Mouse (Mus musculus): Measurements from ENCODE around the gene Wfdc15a. TPM values are rescaled to one million over a fixed set of nuclear protein-coding genes. Genes with fewer than 3 reads are reported as not detected.
"Not testable (repeated sequence)": the region's sequence is repeated elsewhere in the genome, so short reads cannot be mapped to it uniquely, and the experiment has no call there.

The Wfdc15a gene
- not detected for total RNA-seq (2021)
- long read RNA-seq, experiment 1 = 0 reads
- long read RNA-seq, experiment 2 = 0 reads

DNA sequence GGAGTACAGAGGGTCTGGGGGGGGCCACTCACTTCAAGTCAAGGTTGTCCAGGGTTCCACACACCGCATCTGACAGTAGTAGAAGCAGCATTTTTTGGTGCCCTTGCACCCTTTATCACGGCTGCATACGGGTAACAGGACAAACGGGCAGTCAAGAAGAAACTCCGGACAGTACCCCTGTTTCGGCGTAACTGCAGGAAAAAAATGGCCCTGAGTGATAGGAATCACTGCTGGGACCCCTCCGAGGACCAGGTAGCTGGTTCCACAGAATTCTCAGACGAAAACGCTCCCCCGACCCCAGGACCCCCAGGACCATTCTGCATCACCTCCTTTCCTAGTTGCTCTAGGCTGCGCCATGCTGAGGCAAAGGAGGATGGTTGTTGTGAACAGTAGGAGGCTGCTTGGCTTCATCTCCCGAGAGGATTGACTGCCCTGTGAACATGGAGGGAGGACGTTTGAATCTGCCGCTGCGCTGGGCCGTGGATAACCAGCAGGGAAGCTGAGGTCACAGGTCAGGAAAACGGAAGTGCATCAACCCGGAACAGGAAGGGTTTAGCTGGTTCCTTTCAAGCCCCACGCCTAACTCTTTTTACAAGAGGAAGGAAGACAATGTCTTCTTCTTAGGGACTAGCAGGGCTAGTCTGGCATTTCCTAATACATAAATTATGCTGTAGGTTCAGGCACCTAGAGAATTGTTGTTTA, at the start of gene Wfdc15a:
Gene Wfdc15a, minus strand, starts transcription at position 505 of the 702 bp plus-strand sequence.
- intact Hi-C loops (cut with DNase I) = no loop called here

DNA sequence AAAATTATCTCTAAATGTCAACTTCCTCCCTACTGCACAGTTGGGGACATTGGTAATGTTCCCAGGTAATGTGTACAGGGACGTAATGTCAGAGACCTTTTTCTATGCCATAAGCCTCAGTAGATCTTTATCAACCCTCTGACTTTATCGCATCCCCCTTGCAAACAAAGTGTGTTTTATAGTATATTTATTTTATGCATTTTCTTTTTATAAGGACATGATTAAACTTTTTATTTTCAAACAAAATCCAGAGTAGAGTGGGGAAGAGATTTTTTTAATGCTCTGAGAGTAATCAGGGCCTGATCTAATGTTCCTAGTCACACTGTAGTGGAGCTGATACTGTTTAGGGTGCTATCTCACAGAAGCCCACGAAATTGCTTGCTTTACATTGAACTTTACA, 38.4 kb upstream of the Wfdc15a start, which contains the start of gene Svs2:
Gene Svs2, minus strand, starts transcription at position 101 of the 400 bp plus-strand sequence.
- intact Hi-C loops (cut with DNase I) = no loop called here
- no peak for DNase-seq (ENCODE audit: low spot score in 2 of 2)

More for the DNA sequence above, at the start of gene Wfdc15a:
- no peak for DNase-seq (ENCODE audit: low spot score in 2 of 2)

DNA sequence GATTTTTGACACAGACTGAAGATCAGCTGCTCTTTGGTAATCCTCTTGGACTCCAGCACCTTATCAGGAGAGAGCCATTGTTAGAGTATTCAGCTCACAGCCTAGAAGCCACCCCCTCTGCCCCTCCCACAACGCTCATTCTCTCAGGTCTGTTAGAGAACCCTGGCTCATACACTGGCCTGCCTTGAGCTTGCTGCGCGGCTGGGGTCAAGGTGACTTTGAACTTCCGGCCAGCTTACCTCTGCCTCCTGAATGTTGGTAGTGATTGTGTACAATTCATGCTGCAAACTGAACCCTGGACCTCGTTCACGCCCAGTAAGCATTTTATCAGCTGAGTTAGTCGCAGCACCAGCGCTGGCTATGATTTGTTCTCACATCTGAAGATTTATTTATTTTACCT, 32.7 kb upstream of the Wfdc15a start:
- intact Hi-C loops (cut with DNase I) = no loop called here
- DNase-seq (ENCODE audit: low spot score in 2 of 2) = no peak

DNA sequence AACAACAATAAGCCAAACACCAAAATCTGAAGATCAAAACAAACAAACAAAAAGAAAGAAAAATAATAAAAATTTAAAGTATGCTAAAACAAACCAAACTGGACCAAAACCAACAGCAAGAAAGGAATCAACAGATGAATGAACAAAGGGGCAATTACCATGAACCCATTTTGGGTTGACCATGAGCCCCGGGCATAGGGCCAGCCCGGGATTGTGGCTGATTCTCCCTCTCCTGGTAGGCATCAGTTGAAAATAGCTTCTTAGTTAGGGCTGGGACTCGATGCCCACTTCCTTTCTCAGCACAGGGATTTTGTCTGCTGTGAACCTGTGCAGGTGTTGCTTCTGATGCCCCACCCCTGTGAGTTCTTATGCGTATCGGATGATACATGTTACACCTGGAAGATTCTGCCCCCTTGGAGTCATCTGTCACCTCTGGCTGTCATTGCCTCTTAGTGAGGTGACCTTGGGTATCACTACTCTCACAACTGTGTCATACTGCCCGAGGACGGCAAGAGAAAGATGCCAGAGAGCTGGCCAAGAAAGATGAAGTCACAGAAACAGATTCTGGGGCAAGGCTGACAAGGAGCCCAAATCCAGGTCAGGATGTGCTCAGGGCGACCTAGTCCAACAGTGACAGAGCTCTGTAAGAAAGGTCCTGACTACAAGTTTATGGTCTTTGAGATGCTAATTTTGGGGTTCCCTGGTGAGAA, 28.6 kb upstream of the Wfdc15a start:
- intact Hi-C loops (cut with DNase I) = no loop called here
- DNase-seq (ENCODE audit: low spot score in 2 of 2) = no peak

DNA sequence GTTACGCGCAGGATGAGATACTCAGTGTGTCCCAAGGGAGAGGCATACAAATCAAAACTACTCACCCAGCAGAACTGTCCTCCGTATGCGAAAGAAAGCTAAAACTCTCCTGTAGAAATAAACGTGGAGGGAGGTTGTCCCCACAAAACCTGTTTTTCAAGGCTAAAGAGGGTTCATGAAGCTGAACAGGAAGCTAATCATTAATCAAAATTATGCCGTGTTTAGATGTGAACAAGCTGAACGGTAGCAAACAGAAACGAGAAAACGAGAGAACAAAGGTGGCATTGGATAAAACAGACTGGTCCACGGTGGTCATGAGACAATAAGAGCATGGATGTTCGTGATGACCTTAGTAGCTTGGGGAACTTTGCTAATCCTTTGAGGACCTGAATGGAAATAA, 21.6 kb upstream of the Wfdc15a start, which contains the start of gene Wfdc15b:
Gene Wfdc15b, minus strand, starts transcription at position 139 of the 400 bp plus-strand sequence.
- intact Hi-C loops (cut with DNase I) = no loop called here
- DNase-seq (ENCODE audit: low spot score in 2 of 2) = no peak

DNA sequence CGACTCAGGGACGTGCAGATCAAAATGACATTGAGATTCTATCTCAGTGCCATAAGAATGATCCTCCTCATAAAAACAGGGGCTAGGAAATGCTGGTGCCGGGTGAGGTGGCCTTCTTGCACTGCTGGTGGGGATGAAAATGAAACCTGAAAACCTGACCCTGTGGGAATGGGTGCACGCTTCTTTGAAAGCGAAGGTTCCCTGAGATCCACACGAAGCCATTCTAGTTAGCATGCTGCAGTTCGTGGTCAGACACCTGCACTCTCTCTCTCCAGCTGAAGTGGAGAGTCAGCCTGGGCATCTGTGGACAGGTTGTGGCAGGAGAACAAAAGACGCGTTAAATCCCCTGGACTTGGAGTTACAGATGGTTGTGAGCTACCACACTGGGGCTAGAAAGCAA, 19.4 kb upstream of the Wfdc15a start:
- intact Hi-C loops (cut with DNase I) = no loop called here
- DNase-seq (ENCODE audit: low spot score in 2 of 2) = no peak

DNA sequence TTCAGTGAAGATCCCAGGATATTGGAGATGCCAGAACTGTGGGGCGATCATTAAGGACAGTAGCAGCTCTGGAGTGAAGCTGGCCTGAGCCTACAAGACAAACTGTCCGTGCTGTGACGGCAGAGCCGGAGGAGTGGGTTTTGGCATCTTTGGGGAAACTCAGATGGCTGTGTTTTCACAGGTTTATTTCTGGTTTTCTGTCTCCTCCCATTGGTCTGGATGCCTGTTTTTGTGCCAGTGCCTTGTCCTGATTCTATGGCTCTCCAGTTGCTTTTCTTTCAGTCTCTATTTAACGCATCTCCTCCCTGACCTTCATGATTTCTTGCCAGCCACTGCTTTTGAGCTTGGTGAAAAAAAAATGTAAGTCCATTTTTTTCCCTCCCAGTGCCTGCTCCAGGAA, 12.8 kb upstream of the Wfdc15a start:
- DNase-seq (ENCODE audit: low spot score in 2 of 2) = peak in 1 of 2 experiments; percentile 17
- intact Hi-C loops (cut with DNase I) = no loop called here

DNA sequence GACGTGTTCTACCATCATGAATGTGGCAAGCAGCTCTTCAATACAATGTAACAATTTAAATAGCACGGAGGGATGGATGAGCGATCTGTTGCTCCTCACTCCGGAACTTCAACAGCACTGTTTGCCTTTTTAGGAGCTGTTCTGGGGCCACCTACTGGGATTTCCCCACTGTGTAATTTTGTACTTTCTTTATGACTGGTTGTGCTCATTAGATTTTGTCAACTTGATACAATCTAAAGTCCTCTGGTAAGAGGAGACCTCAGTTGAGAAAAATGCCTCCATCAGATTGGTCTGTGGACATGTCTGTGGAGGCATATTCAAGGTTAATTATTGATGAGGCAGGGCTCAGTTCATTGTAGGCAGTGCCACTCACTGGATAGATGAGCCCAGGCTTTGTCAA, 11.0 kb upstream of the Wfdc15a start:
- intact Hi-C loops (cut with DNase I) = no loop called here
- DNase-seq (ENCODE audit: low spot score in 2 of 2) = no peak

DNA sequence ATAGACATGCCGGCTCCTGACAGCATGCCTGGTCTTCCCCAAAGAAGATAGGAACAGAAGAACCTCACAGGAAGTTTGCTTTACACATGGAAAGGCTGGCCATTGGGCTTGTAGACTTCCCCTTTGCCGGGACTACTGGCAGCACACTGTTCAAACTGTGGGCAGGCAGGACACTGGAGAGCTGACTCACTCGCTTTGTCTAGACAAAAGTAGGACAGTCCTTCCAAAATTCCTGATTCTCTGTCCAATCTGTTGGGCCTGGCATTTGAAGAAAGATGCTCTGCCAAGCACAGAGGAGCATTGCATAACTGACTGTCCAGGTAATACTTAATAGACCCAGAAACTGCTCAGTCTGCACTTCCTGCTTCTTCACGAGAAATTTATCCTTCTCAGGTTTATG, 6.7 kb upstream of the Wfdc15a start:
- intact Hi-C loops (cut with DNase I) = no loop called here
- DNase-seq (ENCODE audit: low spot score in 2 of 2) = peak in 1 of 2 experiments; percentile 11

DNA sequence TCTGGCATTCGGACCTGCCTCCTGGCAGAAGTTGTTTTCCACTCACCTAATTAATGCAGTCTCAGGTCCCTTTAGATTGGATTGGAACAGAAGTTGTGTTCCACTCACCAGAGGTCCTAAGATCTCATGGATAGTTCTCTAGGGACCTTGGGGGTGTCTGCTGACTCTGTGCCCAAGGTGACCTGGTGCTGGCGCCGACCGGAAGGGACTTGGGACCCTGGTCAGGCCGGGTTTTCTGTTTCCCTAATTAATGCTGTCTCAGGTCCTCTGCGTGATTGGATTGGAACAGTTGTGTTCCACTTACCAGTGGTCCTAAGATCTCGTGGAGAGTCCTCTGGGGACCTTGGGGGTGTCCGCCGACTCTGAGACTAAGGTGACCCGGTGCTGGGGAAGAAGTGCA, 6.1 kb upstream of the Wfdc15a start:
- intact Hi-C loops (cut with DNase I); DNase-seq (ENCODE audit: low spot score in 2 of 2): not testable (repeated sequence)

DNA sequence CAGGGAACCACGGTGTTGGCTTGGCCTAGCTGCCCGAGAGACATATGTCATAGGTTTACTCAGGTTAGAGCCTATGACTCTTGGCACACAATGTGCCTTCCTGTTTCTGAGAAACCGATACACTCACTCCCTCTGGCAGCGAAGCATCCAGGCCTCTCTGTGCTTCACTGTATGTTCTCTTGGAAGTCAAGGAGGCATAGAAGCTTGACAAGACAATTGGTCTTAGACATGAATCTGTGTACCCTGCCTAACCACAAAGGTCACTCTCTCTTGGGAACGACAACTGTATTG, 3.3 kb downstream of the Wfdc15a start:
- intact Hi-C loops (cut with DNase I) = no loop called here
- no peak for DNase-seq (ENCODE audit: low spot score in 2 of 2)

DNA sequence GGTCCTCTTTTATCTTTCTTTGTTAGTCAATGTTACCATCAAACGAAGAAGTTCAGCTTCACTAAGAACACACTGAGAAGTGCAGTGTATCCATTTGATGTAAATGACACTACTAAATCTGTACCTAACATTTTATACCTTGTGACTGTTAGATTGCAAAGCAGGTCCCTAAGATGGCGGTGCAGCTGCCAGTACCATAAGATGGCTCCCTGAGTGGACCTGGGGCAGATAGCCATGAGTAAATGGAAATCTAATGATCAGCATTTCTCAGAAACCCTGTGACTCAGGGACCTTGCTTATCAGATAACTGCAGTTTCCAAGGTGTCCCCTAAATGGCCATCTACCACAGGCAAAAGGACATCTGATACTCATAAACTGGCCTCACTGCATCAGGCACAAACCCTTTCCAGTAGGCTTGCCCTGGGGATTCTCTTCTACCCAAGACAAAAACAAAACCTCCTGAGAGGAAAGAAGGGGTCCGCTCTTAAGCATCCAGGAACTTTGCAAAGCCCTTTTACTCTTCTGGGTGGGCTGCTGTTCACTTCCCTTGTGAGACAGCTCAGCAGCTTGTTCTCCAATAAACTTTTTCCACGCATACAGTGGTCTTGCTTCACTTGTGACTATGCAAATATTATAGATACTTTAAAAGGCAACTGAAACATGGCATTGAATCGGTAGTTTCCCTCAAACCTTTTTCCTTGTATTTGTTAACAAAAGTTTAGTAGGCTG, 3.8 kb downstream of the Wfdc15a start:
- no peak for DNase-seq (ENCODE audit: low spot score in 2 of 2)
- intact Hi-C loops (cut with DNase I) = no loop called here

DNA sequence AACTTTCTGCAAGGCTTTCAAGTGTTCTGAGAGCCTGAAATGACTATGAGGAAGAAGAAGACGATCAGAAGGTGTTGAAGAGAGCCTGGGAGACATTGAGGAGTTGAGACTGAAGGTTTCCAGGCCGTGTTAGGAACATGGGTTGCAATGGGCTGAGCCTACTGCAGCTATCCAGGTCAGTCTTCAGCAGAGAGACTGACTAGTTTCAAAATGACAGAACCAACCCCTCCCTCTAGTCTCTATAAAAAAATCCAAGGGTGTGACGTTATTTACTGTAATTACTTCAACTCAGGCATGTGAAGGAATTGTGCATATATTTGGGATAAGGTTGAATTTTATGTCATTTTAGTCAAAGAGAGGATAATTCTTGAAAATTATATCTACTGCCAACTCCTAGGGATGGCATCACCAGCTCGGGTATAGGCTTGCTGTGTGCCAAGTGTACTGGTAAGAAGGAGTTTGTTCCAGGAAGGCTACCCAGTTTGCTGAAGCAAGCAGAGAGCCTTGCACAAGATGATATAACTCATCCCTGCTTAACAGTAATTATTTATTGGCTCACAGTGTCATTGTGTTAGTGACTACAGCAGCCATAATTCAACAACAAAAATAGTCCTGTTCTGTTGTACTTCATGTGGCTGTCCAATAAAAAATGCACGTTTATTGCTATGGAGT, 4.8 kb downstream of the Wfdc15a start:
- no peak for DNase-seq (ENCODE audit: low spot score in 2 of 2)
- intact Hi-C loops (cut with DNase I) = no loop called here

DNA sequence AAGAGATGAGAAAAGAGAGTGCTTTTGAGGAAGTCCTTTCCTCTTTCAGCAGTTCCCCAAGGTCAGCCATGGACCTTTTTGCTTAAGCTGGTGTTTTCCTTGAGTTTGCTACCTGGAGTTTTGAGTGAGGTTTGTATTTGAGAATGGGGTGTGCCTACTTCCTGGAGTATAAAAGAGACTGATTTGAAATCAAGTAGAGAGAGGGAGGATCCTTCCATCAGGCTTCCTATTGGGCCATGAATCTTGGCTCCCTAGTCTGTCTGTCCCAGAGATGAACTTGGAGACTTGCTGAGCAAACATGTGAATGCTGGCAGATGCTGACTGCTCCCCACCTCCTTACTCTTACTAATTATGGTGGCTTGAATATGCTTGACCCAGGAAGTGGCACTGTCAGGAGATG, 7.7 kb downstream of the Wfdc15a start:
- intact Hi-C loops (cut with DNase I) = no loop called here
- no peak for DNase-seq (ENCODE audit: low spot score in 2 of 2)

DNA sequence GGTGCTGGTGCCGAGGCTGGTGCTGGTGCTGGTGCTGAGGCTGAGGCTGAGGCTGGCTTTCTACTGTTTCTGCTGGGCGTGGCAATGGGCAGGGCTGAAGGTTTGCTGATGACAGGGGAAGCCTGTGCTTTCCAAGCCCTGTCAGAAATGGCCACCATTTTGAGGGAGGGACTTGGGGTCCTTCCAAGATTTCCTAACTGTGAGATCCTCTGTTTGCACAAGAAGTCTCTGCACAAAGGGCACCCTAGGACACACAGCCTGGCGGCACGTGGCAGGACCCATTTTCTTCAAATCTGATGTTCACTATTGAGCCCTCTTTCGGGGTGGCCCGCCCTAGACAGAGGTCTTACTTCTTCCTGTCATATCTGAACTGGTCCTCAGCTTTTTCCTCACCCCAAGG, 9.4 kb downstream of the Wfdc15a start, which contains the start of gene Wfdc12:
Gene Wfdc12, minus strand, starts transcription at position 33 of the 400 bp plus-strand sequence.
- intact Hi-C loops (cut with DNase I) = no loop called here
- DNase-seq (ENCODE audit: low spot score in 2 of 2) = no peak

DNA sequence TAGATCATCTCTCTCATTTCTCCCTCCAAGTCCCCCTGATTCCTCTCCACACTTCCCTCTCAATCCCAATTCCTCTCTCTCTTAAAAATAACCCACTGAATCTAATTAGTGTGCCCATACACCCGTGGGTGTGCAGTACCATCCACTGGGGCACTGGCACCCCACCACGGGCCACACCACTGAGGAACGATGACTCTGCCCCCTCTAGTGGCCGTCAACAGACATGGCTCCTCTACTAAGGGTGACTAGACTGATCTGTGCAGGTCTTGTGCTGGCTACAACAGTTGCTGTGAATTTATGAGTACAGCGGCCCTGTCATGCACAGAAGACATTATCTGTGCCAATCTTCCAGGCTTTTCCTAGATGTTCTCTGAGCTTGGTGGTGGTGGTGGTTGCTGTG, 11.2 kb downstream of the Wfdc15a start:
- no peak for DNase-seq (ENCODE audit: low spot score in 2 of 2)
- intact Hi-C loops (cut with DNase I) = no loop called here

DNA sequence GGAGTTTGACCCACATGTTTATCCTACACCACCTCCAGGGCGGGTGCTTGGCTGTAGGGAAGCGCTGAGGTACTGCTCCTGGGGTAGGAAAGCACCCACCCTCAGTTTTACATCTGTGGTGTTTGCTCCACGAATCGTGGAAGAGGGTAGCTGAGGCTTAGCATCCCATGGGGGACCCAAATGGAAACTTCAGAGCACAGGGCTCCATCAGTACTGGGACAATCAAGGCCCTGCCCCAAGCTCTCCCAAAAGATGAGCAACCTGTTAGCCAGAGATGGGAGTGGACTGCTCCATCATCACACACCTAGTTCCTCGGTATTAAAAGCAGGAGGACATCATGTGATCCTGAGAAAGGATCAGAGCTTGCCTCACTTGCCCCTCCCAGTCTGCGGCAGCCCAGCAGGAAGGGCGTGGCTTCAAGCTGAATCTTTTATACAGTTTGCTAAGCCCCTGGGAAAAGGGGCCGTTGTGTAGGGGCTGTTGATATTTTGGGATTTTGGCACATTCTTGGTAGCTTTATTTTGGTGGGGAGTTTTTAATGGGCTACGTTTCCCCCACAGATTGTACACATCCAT, 15.7 kb downstream of the Wfdc15a start:
- intact Hi-C loops (cut with DNase I) = no loop called here
- no peak for DNase-seq (ENCODE audit: low spot score in 2 of 2)

DNA sequence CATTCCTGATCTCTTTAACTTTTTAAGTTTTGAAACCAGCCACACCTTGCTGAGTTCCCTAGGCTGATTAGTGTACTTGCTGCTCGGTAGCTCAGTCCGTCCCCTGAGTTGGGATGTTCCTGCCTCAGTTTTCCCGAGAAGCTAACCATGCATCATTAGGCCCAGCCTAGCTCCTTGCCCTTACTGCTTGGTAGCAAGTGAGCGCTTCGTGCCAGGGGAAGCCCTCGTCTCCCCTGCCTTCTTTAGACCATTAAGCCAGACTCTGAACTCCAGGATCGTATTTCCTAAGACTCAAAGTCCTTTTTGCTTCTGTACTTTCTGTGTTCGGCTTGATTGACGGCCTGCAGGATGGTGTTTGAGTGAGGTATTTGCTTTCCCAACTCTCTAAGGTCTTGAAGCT, 16.6 kb downstream of the Wfdc15a start:
- intact Hi-C loops (cut with DNase I) = no loop called here

DNA sequence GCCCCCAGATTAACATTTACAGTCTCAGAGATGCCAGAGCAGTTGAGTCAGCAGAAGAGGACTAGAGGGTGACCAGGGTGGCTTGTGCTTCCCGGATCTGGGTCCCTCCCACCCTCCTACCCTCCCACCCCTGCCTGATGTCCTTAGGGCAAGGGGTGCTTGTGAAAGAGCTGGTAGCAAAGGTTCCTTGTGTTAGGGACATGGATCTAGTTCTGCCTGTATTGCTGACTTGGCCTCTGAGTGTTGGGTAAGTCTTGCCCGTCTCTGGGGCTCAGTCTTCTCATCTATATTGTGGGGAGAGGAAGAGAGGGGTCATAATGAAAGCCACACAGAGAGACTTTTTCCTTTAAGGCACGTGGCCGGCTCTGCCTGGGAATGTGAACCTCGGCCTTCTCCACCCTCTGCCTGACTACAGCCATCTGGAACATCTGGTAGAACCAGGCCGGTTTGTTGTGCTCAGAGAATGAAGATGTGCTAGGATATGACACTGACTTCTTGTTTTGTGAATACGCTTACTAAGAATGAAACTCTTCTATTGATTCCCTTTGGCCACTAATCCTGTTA, 17.2 kb downstream of the Wfdc15a start, which contains the start of gene Wfdc5:
Gene Wfdc5, minus strand, starts transcription at position 51 of the 564 bp plus-strand sequence.
- DNase-seq (ENCODE audit: low spot score in 2 of 2) = no peak
- intact Hi-C loops (cut with DNase I) = no loop called here

More for the DNA sequence above, 16.6 kb downstream of the Wfdc15a start:
- no peak for DNase-seq (ENCODE audit: low spot score in 2 of 2)
